Mouse (Mus musculus) thymus, adult 2 months (tissue): ENCODE data around the gene Auts2.

Experiments used
- CTCF ChIP-seq: fragments of 200-500 bp; IDR thresholded peaks from 2 replicates; pipeline ENCODE4 v1.5.1; 2012; ENCODE audit warnings: mild to moderate bottlenecking, control low read depth, low read length, moderate library complexity, borderline replicate concordance; ENCODE audit not compliant: control insufficient read depth, poor library complexity, insufficient read depth; ENCODE audit errors: extremely low read depth
- POLR2A ChIP-seq: fragments of 200-500 bp; IDR thresholded peaks from 2 replicates; pipeline ENCODE4 v1.6.1; 2012; ENCODE audit warnings: mild to moderate bottlenecking, low read length, control low read depth, moderate library complexity; ENCODE audit not compliant: control insufficient read depth, poor library complexity, insufficient read depth; ENCODE audit errors: extremely low read depth

- TF ChIP-seq POLR2A (no peak), CTCF (no peak)
These were observed 376.6 kb downstream of the Auts2 start for GRCm38 (mm10) chr5:132166559-132166958.
